Mouse (Mus musculus): Measurements from ENCODE around the gene Gm10234.

Gene Gm10234

GRCm38 (mm10) chr6:95321812-95322211, at the start of gene Gm10234:
Gene Gm10234 (plus strand): TSS chr6:95322112.
- DNase-seq (ENCODE audit: low spot score in 2 of 2) = no peak

GRCm38 (mm10) chr6:95277633-95278032, 44.3 kb upstream of the Gm10234 start:
- DNase-seq (ENCODE audit: low spot score in 2 of 2) = no peak

GRCm38 (mm10) chr6:95296025-95296424, 25.9 kb upstream of the Gm10234 start:
- DNase-seq (ENCODE audit: low spot score in 2 of 2) = no peak

DNA sequence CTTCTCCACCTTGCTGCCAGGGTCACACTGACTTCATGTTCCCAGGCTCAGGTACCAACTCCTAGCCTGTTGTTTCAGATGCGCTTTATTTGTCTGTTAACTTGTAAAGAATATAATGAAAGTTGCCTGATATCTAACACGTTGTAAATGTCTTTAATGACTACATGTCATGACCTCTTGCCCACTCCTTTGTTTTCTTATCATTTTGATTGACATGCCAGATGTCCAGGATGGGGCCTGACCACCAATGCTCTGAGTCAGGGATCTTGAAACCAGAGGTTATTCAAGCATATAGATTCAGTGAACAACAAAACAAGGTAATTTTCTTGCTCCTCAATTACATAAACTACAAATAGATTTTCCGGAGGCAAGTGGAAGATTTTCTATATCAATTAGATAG, 23.5 kb upstream of the Gm10234 start:
- DNase-seq (ENCODE audit: low spot score in 2 of 2) = no peak

DNA sequence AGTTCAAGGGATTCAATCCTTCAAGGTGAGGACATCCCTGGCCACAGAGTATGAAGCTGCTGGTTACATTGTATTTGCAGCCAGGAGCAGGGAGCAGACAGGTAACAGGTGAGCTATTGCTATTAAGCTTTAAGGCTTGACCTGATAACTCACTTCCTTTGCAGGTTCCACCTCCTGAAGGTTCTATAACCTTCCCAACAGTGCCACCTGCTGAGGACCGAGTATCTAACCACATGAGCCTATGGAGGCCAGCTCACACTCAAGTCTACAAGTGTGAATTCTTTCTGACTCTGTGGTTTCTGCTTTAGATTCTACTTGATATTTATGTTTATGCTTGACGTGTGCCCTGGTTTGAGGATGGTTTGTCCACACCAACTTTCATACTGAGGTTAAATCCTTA, 21.3 kb upstream of the Gm10234 start:
- DNase-seq (ENCODE audit: low spot score in 2 of 2) = no peak

DNA sequence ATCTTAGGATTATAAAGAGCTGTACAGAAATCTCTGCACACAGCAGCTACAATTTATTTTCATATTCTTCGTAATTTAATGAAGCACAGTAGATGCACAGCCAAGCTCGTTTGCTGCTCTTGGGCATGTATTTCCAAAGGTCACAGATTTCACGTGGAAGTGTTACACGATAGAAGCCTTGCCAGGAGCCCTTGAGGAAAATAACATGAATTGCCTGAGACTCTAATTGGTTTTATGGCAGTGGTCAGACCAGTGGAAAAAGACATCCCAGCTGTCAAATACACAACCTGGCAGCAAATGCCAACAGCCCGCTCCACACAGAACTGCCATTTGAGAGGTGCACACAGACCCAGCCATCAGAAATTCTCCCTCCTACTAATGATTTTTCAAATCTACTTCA, 9.3 kb downstream of the Gm10234 start:
- no peak for DNase-seq (ENCODE audit: low spot score in 2 of 2)

- DNase-seq (ENCODE audit: low spot score in 2 of 2) = peak; percentile 21 to 29
Measured at GRCm38 (mm10) chr6:95334781-95335180, 12.9 kb downstream of the Gm10234 start.

DNA sequence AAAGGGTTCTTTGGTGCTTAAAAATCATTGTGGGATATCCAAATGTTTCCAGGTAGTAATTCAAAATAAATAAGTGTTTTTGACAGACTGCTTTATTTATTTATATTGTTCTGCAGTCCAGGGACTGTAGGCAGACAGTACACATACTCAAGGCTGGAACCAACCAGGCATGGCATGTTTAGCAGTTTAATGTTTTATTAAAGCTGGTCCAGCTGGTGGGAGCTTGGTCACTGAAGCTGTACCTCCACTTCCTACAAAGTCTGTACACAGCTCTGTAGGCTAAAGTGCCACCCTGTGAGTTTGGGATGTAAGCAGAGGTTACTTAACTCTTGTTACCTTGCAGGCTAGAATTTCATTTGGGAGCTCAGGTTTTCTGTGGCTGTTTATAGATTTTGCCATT, 27.5 kb downstream of the Gm10234 start:
- DNase-seq (ENCODE audit: low spot score in 2 of 2) = no peak

DNA sequence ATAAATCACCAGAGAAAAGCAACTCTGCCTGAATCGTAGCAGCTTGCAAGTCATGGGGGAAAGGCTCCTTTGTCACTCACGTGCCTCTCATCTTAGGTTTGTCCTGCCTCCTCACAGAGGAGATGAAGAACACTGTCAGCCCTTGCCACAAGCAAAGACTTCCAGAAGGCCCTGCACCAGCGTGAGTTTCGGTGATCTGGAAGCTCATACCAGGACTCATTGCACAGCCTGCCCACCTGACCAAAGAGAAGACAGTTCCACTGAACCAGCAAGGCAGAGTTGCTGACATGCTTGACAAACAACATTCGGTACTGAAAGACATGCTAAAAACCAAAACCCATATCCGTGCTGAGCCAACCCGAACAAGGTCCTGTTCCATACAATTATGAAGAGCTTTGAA, 31.1 kb downstream of the Gm10234 start:
- no peak for DNase-seq (ENCODE audit: low spot score in 2 of 2)

GRCm38 (mm10) chr6:95353886-95354285, 32.0 kb downstream of the Gm10234 start:
- DNase-seq (ENCODE audit: low spot score in 2 of 2) = no peak

DNA sequence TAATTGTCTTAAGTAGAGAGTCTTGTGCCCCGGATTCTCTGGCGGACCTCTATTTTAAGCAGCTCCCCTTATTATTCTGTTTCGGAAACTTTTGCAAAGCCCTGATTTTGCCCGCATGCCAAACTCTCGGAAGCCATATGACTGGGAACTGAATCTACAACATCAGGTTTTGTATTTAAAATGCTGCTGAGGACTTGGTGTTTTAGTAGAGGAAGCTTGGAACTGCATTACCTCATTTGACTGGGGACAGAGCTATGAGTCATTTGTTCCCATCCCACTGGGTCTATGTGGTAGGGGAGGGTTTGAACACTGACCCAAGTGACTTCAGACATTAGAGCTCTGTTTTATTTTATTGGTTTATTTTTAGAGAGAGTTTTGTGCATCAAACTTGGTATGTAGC, 38.2 kb downstream of the Gm10234 start:
- peak; percentile 43 to 48 for DNase-seq (ENCODE audit: low spot score in 2 of 2)

GRCm38 (mm10) chr6:95362707-95363106, 40.8 kb downstream of the Gm10234 start:
- DNase-seq (ENCODE audit: low spot score in 2 of 2) = no peak

GRCm38 (mm10) chr6:95371811-95372210, 49.9 kb downstream of the Gm10234 start:
- DNase-seq (ENCODE audit: low spot score in 2 of 2) = no peak

Measured in right cerebral cortex, postnatal 10 days (tissue).